Mouse (Mus musculus): Measurements from ENCODE around the gene Clic1. TPM values are rescaled to one million over a fixed set of nuclear protein-coding genes. Genes with fewer than 3 reads are reported as not detected.

Clic1 gene
- polyA plus RNA-seq, 1 experiment from 2014 or later, result 73.9 TPM

GRCm38 (mm10) chr17:35048149-35048931, 1.4 kb upstream of the Clic1 start:
- Histone ChIP-seq H3K27ac (replicated peaks; ENCODE audit: low read depth, low read length) (peak overlapping the region; percentile 29; the same call in 1 of the 2 replicates), H3K27me3 (ENCODE audit: control insufficient read depth, insufficient read depth, low read length) (no peaks in the 10 kb centered on the region), H3K9ac (replicated peaks; ENCODE audit: low read length) (0 out of 2 replicates have a peak overlapping the region, but pooled peaks have one; percentile 3), H3K9me3 (replicated peaks; ENCODE audit: control insufficient read depth, low read length) (no peaks in the 10 kb centered on the region), H3K36me3 (replicated peaks; ENCODE audit: control insufficient read depth, insufficient read depth, low read depth, low read length) (no peaks in the 10 kb centered on the region; the same call in 1 of the 2 replicates), H3K4me2 (ENCODE audit: low read depth, low read length) (no peak overlapping the region), H3K4me1 (ENCODE audit: control insufficient read depth, insufficient read depth, low read length) (peaks cover 2% of the 10 kb centered on the region), H3K4me3 (ENCODE audit: low read depth, low read length) (no peak overlapping the region)
- DNase-seq (ENCODE audit: low spot score) (no peak), ATAC-seq (replicated peaks; ENCODE audit: insufficient number of reproducible peaks, low FRiP score, low TSS enrichment, low read depth) (no peak)
- WGBS, result 38% methylated on average over 11 of the region's 11 CpGs

GRCm38 (mm10) chr17:35048932-35049440, 780 bp upstream of the Clic1 start:
- Histone ChIP-seq H3K36me3 (replicated peaks; ENCODE audit: control insufficient read depth, insufficient read depth, low read depth, low read length) (peaks cover under 1% of the 10 kb centered on the region), H3K27me3 (ENCODE audit: control insufficient read depth, insufficient read depth, low read length) (no peaks in the 10 kb centered on the region), H3K9me3 (replicated peaks; ENCODE audit: control insufficient read depth, low read length) (no peaks in the 10 kb centered on the region), H3K4me3 (ENCODE audit: low read depth, low read length) (no peak overlapping the region), H3K27ac (replicated peaks; ENCODE audit: low read depth, low read length) (no peak overlapping the region), H3K9ac (replicated peaks; ENCODE audit: low read length) (no peak overlapping the region), H3K4me2 (ENCODE audit: low read depth, low read length) (no peak overlapping the region), H3K4me1 (ENCODE audit: control insufficient read depth, insufficient read depth, low read length) (peaks cover 2% of the 10 kb centered on the region)
- WGBS, result 79% methylated on average over 5 of the region's 5 CpGs
- ATAC-seq (replicated peaks; ENCODE audit: insufficient number of reproducible peaks, low FRiP score, low TSS enrichment, low read depth), result no peak
- no peak for DNase-seq (ENCODE audit: low spot score)

- H3K9me3 ChIP-seq (replicated peaks; ENCODE audit: control insufficient read depth, low read length), result no peaks in the 10 kb centered on the region
- peak overlapping the region; percentile 97 for H3K27ac ChIP-seq (replicated peaks; ENCODE audit: low read depth, low read length)
- DNase-seq (ENCODE audit: low spot score) (peak; percentile 79), ATAC-seq (replicated peaks; ENCODE audit: insufficient number of reproducible peaks, low FRiP score, low TSS enrichment, low read depth) (0 out of 2 replicates have a peak, but pooled peaks have one; percentile 22)
- H3K4me2 ChIP-seq (ENCODE audit: low read depth, low read length), result peak overlapping the region; percentile 89
- no peaks in the 10 kb centered on the region for H3K27me3 ChIP-seq (ENCODE audit: control insufficient read depth, insufficient read depth, low read length)
- H3K9ac ChIP-seq (replicated peaks; ENCODE audit: low read length), result peak overlapping the region; percentile 93
- WGBS, result under 1% methylated on average over 27 of the region's 27 CpGs
- H3K4me3 ChIP-seq (ENCODE audit: low read depth, low read length), result peak overlapping the region; percentile 71
- H3K4me1 ChIP-seq (ENCODE audit: control insufficient read depth, insufficient read depth, low read length), result peaks cover 2% of the 10 kb centered on the region
- H3K36me3 ChIP-seq (replicated peaks; ENCODE audit: control insufficient read depth, insufficient read depth, low read depth, low read length), result peaks cover 8% of the 10 kb centered on the region
Measured at GRCm38 (mm10) chr17:35050126-35050750, 472 bp downstream of the Clic1 start.

- ATAC-seq (replicated peaks; ENCODE audit: insufficient number of reproducible peaks, low FRiP score, low TSS enrichment, low read depth), result peak; percentile 27; the same call in 1 of the 2 replicates
- H3K4me1 ChIP-seq (ENCODE audit: control insufficient read depth, insufficient read depth, low read length), result peaks cover 2% of the 10 kb centered on the region
Measured at GRCm38 (mm10) chr17:35051156-35052086, 1.7 kb downstream of the Clic1 start.

GRCm38 (mm10) chr17:35052271-35052798, 2.6 kb downstream of the Clic1 start:
- H3K27me3 ChIP-seq (ENCODE audit: control insufficient read depth, insufficient read depth, low read length), result no peaks in the 10 kb centered on the region
- peak overlapping the region; percentile 89; the same call in 1 of the 2 replicates for H3K4me2 ChIP-seq (ENCODE audit: low read depth, low read length)
- 80% methylated on average over 12 of the region's 12 CpGs for WGBS
- H3K27ac ChIP-seq (replicated peaks; ENCODE audit: low read depth, low read length), result peak overlapping the region; percentile 97
- peaks cover 2% of the 10 kb centered on the region for H3K4me1 ChIP-seq (ENCODE audit: control insufficient read depth, insufficient read depth, low read length)
- DNase-seq (ENCODE audit: low spot score) (no peak), ATAC-seq (replicated peaks; ENCODE audit: insufficient number of reproducible peaks, low FRiP score, low TSS enrichment, low read depth) (no peak)
- H3K9ac ChIP-seq (replicated peaks; ENCODE audit: low read length), result peak overlapping the region; percentile 93
- H3K4me3 ChIP-seq (ENCODE audit: low read depth, low read length), result peak overlapping the region; percentile 71
- no peaks in the 10 kb centered on the region for H3K9me3 ChIP-seq (replicated peaks; ENCODE audit: control insufficient read depth, low read length)
- H3K36me3 ChIP-seq (replicated peaks; ENCODE audit: control insufficient read depth, insufficient read depth, low read depth, low read length), result peaks cover 8% of the 10 kb centered on the region

More at GRCm38 (mm10) chr17:35051156-35052086, 1.7 kb downstream of the Clic1 start:
- Histone ChIP-seq H3K4me3 (ENCODE audit: low read depth, low read length) (peak overlapping the region; percentile 71), H3K9ac (replicated peaks; ENCODE audit: low read length) (peak overlapping the region; percentile 93), H3K9me3 (replicated peaks; ENCODE audit: control insufficient read depth, low read length) (no peaks in the 10 kb centered on the region), H3K36me3 (replicated peaks; ENCODE audit: control insufficient read depth, insufficient read depth, low read depth, low read length) (peaks cover 8% of the 10 kb centered on the region), H3K27me3 (ENCODE audit: control insufficient read depth, insufficient read depth, low read length) (no peaks in the 10 kb centered on the region), H3K4me2 (ENCODE audit: low read depth, low read length) (peak overlapping the region; percentile 89), H3K27ac (replicated peaks; ENCODE audit: low read depth, low read length) (peak overlapping the region; percentile 97)
- peak; percentile 75 for DNase-seq (ENCODE audit: low spot score)
- 1% methylated on average over 21 of the region's 21 CpGs for WGBS

GRCm38 (mm10) chr17:35055691-35056495, 6.1 kb downstream of the Clic1 start:
- Histone ChIP-seq H3K9ac (replicated peaks; ENCODE audit: low read length) (no peak overlapping the region), H3K36me3 (replicated peaks; ENCODE audit: control insufficient read depth, insufficient read depth, low read depth, low read length) (peaks cover 9% of the 10 kb centered on the region), H3K27ac (replicated peaks; ENCODE audit: low read depth, low read length) (no peak overlapping the region), H3K27me3 (ENCODE audit: control insufficient read depth, insufficient read depth, low read length) (no peaks in the 10 kb centered on the region), H3K9me3 (replicated peaks; ENCODE audit: control insufficient read depth, low read length) (no peaks in the 10 kb centered on the region), H3K4me1 (ENCODE audit: control insufficient read depth, insufficient read depth, low read length) (peaks cover 13% of the 10 kb centered on the region), H3K4me3 (ENCODE audit: low read depth, low read length) (no peak overlapping the region), H3K4me2 (ENCODE audit: low read depth, low read length) (no peak overlapping the region)
- WGBS, result 94% methylated on average over 7 of the region's 7 CpGs
- no peak for DNase-seq (ENCODE audit: low spot score)
- no peak for ATAC-seq (replicated peaks; ENCODE audit: insufficient number of reproducible peaks, low FRiP score, low TSS enrichment, low read depth)

- H3K4me3 ChIP-seq (ENCODE audit: low read depth, low read length), result no peak overlapping the region
- no peak overlapping the region for H3K4me2 ChIP-seq (ENCODE audit: low read depth, low read length)
- peaks cover 17% of the 10 kb centered on the region for H3K36me3 ChIP-seq (replicated peaks; ENCODE audit: control insufficient read depth, insufficient read depth, low read depth, low read length)
- no peaks in the 10 kb centered on the region for H3K27me3 ChIP-seq (ENCODE audit: control insufficient read depth, insufficient read depth, low read length)
- H3K27ac ChIP-seq (replicated peaks; ENCODE audit: low read depth, low read length), result no peak overlapping the region
- peaks cover 13% of the 10 kb centered on the region for H3K4me1 ChIP-seq (ENCODE audit: control insufficient read depth, insufficient read depth, low read length)
- WGBS, result 80% methylated on average over 3 of the region's 3 CpGs
- DNase-seq (ENCODE audit: low spot score) (no peak), ATAC-seq (replicated peaks; ENCODE audit: insufficient number of reproducible peaks, low FRiP score, low TSS enrichment, low read depth) (no peak)
- no peak overlapping the region for H3K9ac ChIP-seq (replicated peaks; ENCODE audit: low read length)
- no peaks in the 10 kb centered on the region for H3K9me3 ChIP-seq (replicated peaks; ENCODE audit: control insufficient read depth, low read length)
Measured at GRCm38 (mm10) chr17:35057090-35057489, 7.3 kb downstream of the Clic1 start.

Data from embryonic facial prominence, embryonic 11.5 days (tissue).